Mouse (Mus musculus): Measurements from ENCODE around the gene Slc25a22. TPM values are rescaled to one million over a fixed set of nuclear protein-coding genes. Genes with fewer than 3 reads are reported as not detected.
A peak's percentile ranks its signal among the peaks of the same experiment; 100 is the strongest.

Gene Slc25a22
- total and polyA plus RNA-seq, 3 experiments: 6.5 to 31.5 (median 16.1) TPM

DNA sequence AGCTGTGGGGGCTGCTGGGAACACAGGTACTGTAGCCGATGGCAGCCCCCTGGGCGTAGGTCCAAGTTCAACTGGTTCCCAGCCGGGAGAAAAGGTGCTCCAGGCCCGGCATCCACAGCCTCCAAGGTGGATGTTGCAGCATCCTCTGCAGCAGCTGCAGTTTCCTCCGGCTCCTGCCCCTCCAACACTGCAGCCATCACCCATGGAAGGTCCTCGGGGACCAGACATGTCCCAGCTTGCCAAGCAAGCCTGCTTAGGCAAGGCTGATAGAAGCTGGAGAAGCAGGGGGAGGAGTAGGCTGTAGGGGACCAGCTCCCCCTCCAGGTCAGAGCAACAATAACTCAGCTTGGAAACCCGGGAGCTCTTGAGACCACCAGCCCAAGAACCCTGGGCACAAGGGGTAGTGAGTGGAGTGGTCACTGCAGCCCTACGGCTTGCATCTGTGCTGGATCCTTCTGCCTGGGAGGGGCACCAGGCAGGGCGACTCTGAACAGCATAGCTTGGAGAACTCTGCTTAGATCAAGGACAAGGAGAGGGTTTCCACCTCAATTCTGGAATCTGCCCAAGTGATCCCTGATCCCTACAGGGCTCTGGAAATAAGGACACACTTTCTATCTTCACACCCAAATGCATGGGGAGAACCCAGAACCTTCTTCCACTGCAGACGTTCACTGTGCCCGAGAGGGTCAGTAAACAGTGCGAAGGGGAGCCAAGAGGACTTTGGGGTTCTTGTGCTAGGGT is 5.6 kb upstream of the Slc25a22 start:
- dilution Hi-C loops (cut with MboI; ENCODE audit: extremely low pct_ligation_motif_present, extremely low pct_unique_long_range_greater_than_20kb, low sequenced_read_pairs) (no loop called here), in situ Hi-C loops (cut with MboI; ENCODE audit: low pct_ligation_motif_present, low pct_unique_long_range_greater_than_20kb, low sequenced_read_pairs) (no loop called here)
- H3K9me3 ChIP-seq (replicated peaks; ENCODE audit: low read length): no peaks in the 10 kb centered on the region
- H3K4me1 ChIP-seq (ENCODE audit: control insufficient read depth in 1 of 2, insufficient read depth in 2 of 2): peaks cover 15 to 43% of the 10 kb centered on the region in 2 experiments
- H3K27me3 ChIP-seq (replicated peaks): no peaks in the 10 kb centered on the region
- H3K4me3 ChIP-seq (replicated peaks in 1 of 3; ENCODE audit: low read depth in 2 of 3, low read length in 2 of 3, poor library complexity in 1 of 3): peak overlapping the region; percentile 64 to 91 (median 67)
- peak overlapping the region; percentile 97 for H3K4me2 ChIP-seq (ENCODE audit: insufficient read depth, low read depth, poor library complexity, severe bottlenecking)
- peak overlapping the region; percentile 36 for H3K27ac ChIP-seq (ENCODE audit: insufficient read depth, low read depth)
- peak; percentile 53; the same call in 1 of the 2 replicates for TF ChIP-seq MEF2A (IDR thresholded peaks at IDR 0.05; ENCODE audit: borderline replicate concordance, low read depth, low read length)
- peak; percentile 72; the same call in 1 of the 2 replicates for TF ChIP-seq TCF12 (IDR thresholded peaks at IDR 0.05; ENCODE audit: low read depth, low read length)
- no peak for TF ChIP-seq ELF1 (IDR thresholded peaks at IDR 0.05; ENCODE audit: low read depth, low read length)
- peak; percentile 37 for TF ChIP-seq SMC3 (IDR thresholded peaks at IDR 0.05; ENCODE audit: low read depth, low read length)
- no peak for TF ChIP-seq UBTF (IDR thresholded peaks at IDR 0.05; ENCODE audit: low read depth, low read length)
- peak; percentile 99 for TF ChIP-seq CHD1 (IDR thresholded peaks at IDR 0.05; ENCODE audit: low read depth, low read length)
- TF ChIP-seq ETS1 (conservative IDR thresholded peaks at IDR 0.05; ENCODE audit: low read depth, low read length): peak; percentile 31; the same call in 1 of the 2 replicates
- TF ChIP-seq EP300 (IDR thresholded peaks at IDR 0.05; ENCODE audit: low read length): peak; percentile 65; the same call in 1 of the 2 replicates
- peak; percentile 43; the same call in 1 of the 2 replicates for TF ChIP-seq BHLHE40 (IDR thresholded peaks at IDR 0.05; ENCODE audit: low read depth, low read length)
- TF ChIP-seq IRF4 (IDR thresholded peaks at IDR 0.05; ENCODE audit: low read depth, low read length): peak; percentile 54
- TF ChIP-seq MYC (IDR thresholded peaks at IDR 0.05; ENCODE audit: low read depth, low read length): peak; percentile 79; the same call in 1 of the 2 replicates
- TF ChIP-seq CTCF (conservative IDR thresholded peaks at IDR 0.05 in 1 of 2, IDR thresholded peaks at IDR 0.05 in 1 of 2; ENCODE audit: low read depth in 2 of 2, low read length in 2 of 2): peak; percentile 10 to 74; a peak in 2 of 4 replicates
- TF ChIP-seq POLR2A (IDR thresholded peaks at IDR 0.05; ENCODE audit: low read depth, low read length): peak; percentile 48; the same call in 1 of the 2 replicates
- TF ChIP-seq TBP (conservative IDR thresholded peaks at IDR 0.05; ENCODE audit: low read depth, low read length): 0 out of 2 replicates have a peak, but pooled peaks have one; percentile 43
- TF ChIP-seq MAX (IDR thresholded peaks at IDR 0.05; ENCODE audit: low read length): peak; percentile 57
- no peak for TF ChIP-seq MXI1 (IDR thresholded peaks at IDR 0.05; ENCODE audit: low read depth, low read length)
- no peak for TF ChIP-seq USF2 (conservative IDR thresholded peaks at IDR 0.05; ENCODE audit: low read depth, low read length)
- peak; percentile 53 for TF ChIP-seq RAD21 (IDR thresholded peaks at IDR 0.05; ENCODE audit: low read depth, low read length)
- peak; percentile 56; the same call in 1 of the 2 replicates for TF ChIP-seq SIN3A (IDR thresholded peaks at IDR 0.05; ENCODE audit: low read length)
- peak; percentile 37 for TF ChIP-seq HCFC1 (IDR thresholded peaks at IDR 0.05; ENCODE audit: low read depth, low read length)
- TF ChIP-seq ZC3H11A (IDR thresholded peaks at IDR 0.05; ENCODE audit: low read depth, low read length): no peak
- no peak for TF ChIP-seq JUN (IDR thresholded peaks at IDR 0.05; ENCODE audit: insufficient read depth, low read depth, low read length)
- TF ChIP-seq KAT2A (IDR thresholded peaks at IDR 0.05; ENCODE audit: insufficient replicate concordance, low read length): no peak
- H3K79me2 ChIP-seq (replicated peaks; ENCODE audit: control insufficient read depth, extremely low read depth, insufficient read depth, poor library complexity, severe bottlenecking): peaks cover 17% of the 10 kb centered on the region
- H3K36me3 ChIP-seq (replicated peaks in 1 of 2; ENCODE audit: control insufficient read depth in 1 of 2, insufficient read depth in 1 of 2, low read length in 1 of 2): peaks cover 38 to 47% of the 10 kb centered on the region in 2 experiments
- DNase-seq (ENCODE audit: extremely low read depth): peak; percentile 86
- peak overlapping the region; percentile 93 for H3K9ac ChIP-seq (ENCODE audit: insufficient read depth, low read depth)

Data from CH12.LX (cell line).